Mouse (Mus musculus) heart, embryonic 14.5 days (tissue): ENCODE measurements around the gene Olfr457. TPM values are rescaled to one million over a fixed set of nuclear protein-coding genes. Genes with fewer than 3 reads are reported as not detected.

ENCODE experiments used
- ATAC-seq: fragments of 200-750 bp; cut with Nextera tagmentation; 2 replicates; pipeline ENCODE4 v1.8.0; 2017; ENCODE audit warnings: low read depth, moderate TSS enrichment; ENCODE audit not compliant: insufficient number of reproducible peaks, insufficient read depth, low FRiP score
- H3K27ac ChIP-seq, 2 experiments: fragments of 200-500 bp in 1 of 2; fragments of 300-500 bp in 1 of 2; sonication (generic) in 1 of 2; replicated peaks in 1 of 2; 2 replicates each; pipeline ENCODE4 v1.5.1; 2012 to 2014; ENCODE audit warnings: low read depth in 2 of 2, low read length in 2 of 2, control low read depth in 1 of 2, mild to moderate bottlenecking in 1 of 2, mixed read lengths in 1 of 2; ENCODE audit not compliant: control insufficient read depth in 1 of 2, insufficient read depth in 1 of 2
- H3K27me3 ChIP-seq: fragments of 300-500 bp; sonication (generic); 2 replicates; pipeline ENCODE4 v1.6.1; 2014; ENCODE audit warnings: mild to moderate bottlenecking, low read length, control low read depth; ENCODE audit not compliant: control insufficient read depth, insufficient read depth
- H3K36me3 ChIP-seq: fragments of 300-500 bp; sonication (generic); 2 replicates; pipeline ENCODE4 v1.6.1; 2014; ENCODE audit warnings: mild to moderate bottlenecking, control low read depth, low read length, mixed read lengths; ENCODE audit not compliant: control insufficient read depth, insufficient read depth
- H3K4me1 ChIP-seq, 2 experiments: fragments of 200-500 bp in 1 of 2; fragments of 300-500 bp in 1 of 2; sonication (generic) in 1 of 2; 2 replicates each; pipeline ENCODE4 v1.6.1; 2012 to 2014; ENCODE audit warnings: low read length in 2 of 2, control low read depth in 1 of 2, mixed read lengths in 1 of 2; ENCODE audit not compliant: control insufficient read depth in 2 of 2, insufficient read depth in 2 of 2
- H3K4me2 ChIP-seq: fragments of 300-500 bp; sonication (generic); 2 replicates; pipeline ENCODE4 v1.6.1; 2014; ENCODE audit warnings: mild to moderate bottlenecking, low read length
- H3K4me3 ChIP-seq, 2 experiments: fragments of 200-500 bp in 1 of 2; fragments of 300-500 bp in 1 of 2; sonication (generic) in 1 of 2; 2 replicates each; pipeline ENCODE4 v1.5.1; 2012 to 2014; ENCODE audit warnings: low read length in 2 of 2, mild to moderate bottlenecking in 2 of 2, control low read depth in 1 of 2, low read depth in 1 of 2, moderate library complexity in 1 of 2; ENCODE audit not compliant: control insufficient read depth in 1 of 2, insufficient read depth in 1 of 2
- H3K9ac ChIP-seq: fragments of 300-500 bp; sonication (generic); 2 replicates; pipeline ENCODE4 v1.6.1; 2014; ENCODE audit warnings: mild to moderate bottlenecking, low read length
- H3K9me3 ChIP-seq: fragments of 300-500 bp; sonication (generic); 2 replicates; pipeline ENCODE4 v1.6.1; 2016; ENCODE audit warnings: low read length, control low read depth; ENCODE audit not compliant: control insufficient read depth
- WGBS: fragments of 180-500 bp; shearing (Covaris S2); extraction: QIAGEN DNeasy Blood & Tissue Kit; methylation state at CpG from one replicate; pipeline ENCODE4 v1.1.7; 2014; 5-methylcytosine and 5-hydroxymethylcytosine counted together
- polyA plus RNA-seq: library from polyadenylated mRNA; unstranded; fragments of >200 nt; fragmentation: Nextera tagmentation; extraction: Ambion mirVana; gene quantifications from 2 replicates; pipeline ENCODE4 v1.2.1, GENCODE M21; 2014

Olfr457 gene
- polyA plus RNA-seq, 1 experiment from 2014 or later = 0.07 TPM

- Histone ChIP-seq H3K4me2 (no peak overlapping the region), H3K9ac (no peak overlapping the region), H3K9me3 (no peaks in the 10 kb centered on the region), H3K27ac (no peak overlapping the region), H3K36me3 (no peaks in the 10 kb centered on the region), H3K4me1 (no peaks in the 10 kb centered on the region), H3K4me3 (no peak overlapping the region), H3K27me3 (no peaks in the 10 kb centered on the region)
- 83% methylated on average over 4 of the region's 4 CpGs for WGBS
- no peak for ATAC-seq
Measured at GRCm38 (mm10) chr6:42470542-42470941, 5.6 kb downstream of the Olfr457 start.

DNA sequence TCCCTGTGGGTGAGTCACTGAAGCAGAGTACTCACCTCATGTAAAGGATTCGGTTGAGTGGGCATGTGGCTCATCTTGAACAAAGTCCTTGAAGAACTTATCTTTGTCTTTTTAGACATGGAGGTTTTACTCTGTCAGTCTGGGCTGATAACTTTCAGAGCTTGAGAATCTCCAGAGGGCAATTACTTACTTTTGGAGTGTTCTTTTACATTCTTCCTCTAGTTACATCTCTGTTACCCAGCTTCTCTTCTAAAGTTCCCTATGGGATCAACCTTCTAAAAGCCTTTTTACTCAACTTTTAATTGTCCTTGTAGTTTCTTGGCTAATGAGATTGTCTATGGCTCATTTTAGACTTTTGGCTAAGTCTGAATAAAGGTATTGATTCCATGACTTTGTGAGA, 11.0 kb downstream of the Olfr457 start, which contains the start of gene Olfr458:
Gene Olfr458 (minus strand): TSS at position 101 of the 400 bp plus-strand sequence.
- Histone ChIP-seq H3K4me2 (no peak within 1 kb of the TSS), H3K27me3 (no peaks in the 10 kb centered on the region), H3K9ac (no peak within 1 kb of the TSS), H3K4me1 (no peaks in the 10 kb centered on the region), H3K27ac (no peak within 1 kb of the TSS), H3K36me3 (no peaks in the 10 kb centered on the region), H3K9me3 (no peaks in the 10 kb centered on the region), H3K4me3 (no peak within 1 kb of the TSS)
- no peak for ATAC-seq
- 44% methylated on average over 1 of the region's 1 CpGs for whole genome bisulfite sequencing

- Histone ChIP-seq H3K27ac (no peak overlapping the region), H3K36me3 (no peaks in the 10 kb centered on the region), H3K4me1 (no peaks in the 10 kb centered on the region), H3K9me3 (no peaks in the 10 kb centered on the region), H3K4me3 (no peak overlapping the region), H3K4me2 (no peak overlapping the region), H3K9ac (no peak overlapping the region), H3K27me3 (no peaks in the 10 kb centered on the region)
- 73% methylated on average over 2 of the region's 2 CpGs for WGBS
- no peak for ATAC-seq
Measured at GRCm38 (mm10) chr6:42447381-42447780, 28.8 kb downstream of the Olfr457 start.

GRCm38 (mm10) chr6:42444491-42444890, 31.6 kb downstream of the Olfr457 start:
- 67% methylated on average over 2 of the region's 2 CpGs for WGBS
- Histone ChIP-seq H3K36me3 (no peaks in the 10 kb centered on the region), H3K27me3 (no peaks in the 10 kb centered on the region), H3K9me3 (no peaks in the 10 kb centered on the region), H3K4me1 (0 out of 4 replicates have a peak, but pooled peaks cover 0 to 2% of the 10 kb centered on the region in 2 experiments), H3K4me2 (no peak overlapping the region), H3K9ac (no peak overlapping the region), H3K27ac (no peak overlapping the region), H3K4me3 (no peak overlapping the region)
- no peak for ATAC-seq

DNA sequence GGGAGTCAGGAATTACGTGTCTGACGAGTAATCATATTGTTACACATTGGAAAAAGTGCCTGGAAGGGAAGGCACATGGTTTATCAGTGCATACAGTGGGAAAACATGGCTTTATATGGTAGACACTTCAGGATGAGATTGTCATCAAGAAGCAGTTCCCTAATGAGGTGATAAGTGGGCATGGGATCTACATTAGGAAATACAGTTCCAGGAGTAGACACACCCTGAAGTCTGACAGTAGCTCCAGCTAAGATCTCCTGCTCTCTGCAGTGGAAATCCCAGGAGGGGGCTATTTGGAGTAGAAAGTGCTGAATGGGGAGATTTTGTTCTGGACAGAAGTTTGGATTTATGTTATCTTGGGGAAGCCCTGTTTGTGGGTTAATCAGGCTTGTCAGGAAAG, 34.7 kb downstream of the Olfr457 start:
- Histone ChIP-seq H3K9ac (no peak overlapping the region), H3K36me3 (no peaks in the 10 kb centered on the region), H3K4me3 (no peak overlapping the region), H3K9me3 (no peaks in the 10 kb centered on the region), H3K27me3 (no peaks in the 10 kb centered on the region), H3K4me1 (0 out of 4 replicates have a peak, but pooled peaks cover 0 to 2% of the 10 kb centered on the region in 2 experiments), H3K4me2 (no peak overlapping the region), H3K27ac (no peak overlapping the region)
- ATAC-seq = no peak
- 48% methylated on average over 2 of the region's 2 CpGs for WGBS

DNA sequence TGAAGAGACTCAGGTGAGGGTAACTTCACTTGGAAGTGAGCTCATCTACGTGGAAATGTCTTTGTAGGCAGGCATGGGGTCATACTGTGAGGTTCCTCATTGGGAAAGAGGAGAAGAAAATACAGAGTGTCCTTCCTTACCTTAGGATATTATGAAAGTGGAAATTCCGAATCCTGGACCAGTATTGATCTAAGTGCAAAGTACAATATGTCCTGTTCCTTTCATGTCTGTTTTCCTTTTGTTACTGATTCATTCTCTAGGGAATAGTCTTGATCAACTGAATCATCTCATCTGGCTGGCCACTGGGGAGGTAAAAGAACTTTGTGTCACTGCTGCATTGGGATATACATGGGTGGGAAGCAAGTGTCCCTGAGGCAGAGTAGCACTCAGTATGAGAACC, 40.6 kb downstream of the Olfr457 start:
- WGBS = 74% methylated on average over 2 of the region's 2 CpGs
- no peak overlapping the region for H3K27ac ChIP-seq
- H3K27me3 ChIP-seq = no peaks in the 10 kb centered on the region
- no peaks in the 10 kb centered on the region for H3K36me3 ChIP-seq
- H3K9ac ChIP-seq = no peak overlapping the region
- H3K4me3 ChIP-seq = no peak overlapping the region
- no peaks in the 10 kb centered on the region; a peak in 1 of 4 replicates for H3K4me1 ChIP-seq
- H3K4me2 ChIP-seq = no peak overlapping the region
- ATAC-seq = no peak
- H3K9me3 ChIP-seq = no peaks in the 10 kb centered on the region

DNA sequence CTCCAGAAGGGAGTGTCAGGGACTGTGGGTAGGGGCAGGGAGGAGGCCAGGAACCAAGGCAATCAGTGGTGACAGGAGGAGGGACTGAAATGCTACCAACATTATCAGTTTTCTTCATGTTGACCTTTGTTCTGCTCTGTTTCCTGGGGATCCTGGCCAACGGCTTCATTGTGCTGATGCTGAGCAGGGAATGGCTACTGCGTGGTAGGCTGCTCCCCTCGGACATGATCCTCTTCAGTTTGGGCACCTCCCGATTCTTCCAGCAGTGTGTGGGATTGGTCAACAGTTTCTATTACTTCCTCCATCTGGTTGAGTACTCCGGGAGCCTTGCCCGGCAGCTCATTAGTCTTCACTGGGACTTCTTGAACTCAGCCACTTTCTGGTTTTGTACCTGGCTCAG, 41.7 kb downstream of the Olfr457 start, which contains the start of gene Tas2r126:
Gene Tas2r126 (plus strand): TSS at position 90 of the 400 bp plus-strand sequence.
- no peak for ATAC-seq
- Histone ChIP-seq H3K27me3 (no peaks in the 10 kb centered on the region), H3K9ac (no peak within 1 kb of the TSS), H3K27ac (no peak within 1 kb of the TSS), H3K4me2 (no peak within 1 kb of the TSS), H3K9me3 (no peaks in the 10 kb centered on the region), H3K4me3 (no peak within 1 kb of the TSS), H3K4me1 (no peaks in the 10 kb centered on the region; a peak in 1 of 4 replicates), H3K36me3 (no peaks in the 10 kb centered on the region)
- WGBS = 47% methylated on average over 6 of the region's 6 CpGs

GRCm38 (mm10) chr6:42433554-42433953, 42.6 kb downstream of the Olfr457 start:
- Histone ChIP-seq H3K4me1 (no peaks in the 10 kb centered on the region; a peak in 1 of 4 replicates), H3K4me3 (no peak overlapping the region), H3K27ac (no peak overlapping the region), H3K9me3 (no peaks in the 10 kb centered on the region), H3K36me3 (no peaks in the 10 kb centered on the region), H3K4me2 (no peak overlapping the region), H3K27me3 (no peaks in the 10 kb centered on the region), H3K9ac (no peak overlapping the region)
- 37% methylated on average over 2 of the region's 2 CpGs for WGBS
- ATAC-seq = no peak
